Mouse (Mus musculus) small intestine, adult 2 months (tissue): ENCODE data around the gene Trp53tg5. TPM values are rescaled to one million over a fixed set of nuclear protein-coding genes. Genes with fewer than 3 reads are reported as not detected.

ENCODE experiments used
- H3K27ac ChIP-seq: fragments of 200-500 bp; 2 replicates; pipeline ENCODE4 v1.5.1; 2012; ENCODE audit warnings: low read depth, low read length, control low read depth, inconsistent platforms; ENCODE audit not compliant: insufficient read depth
- H3K27me3 ChIP-seq: fragments of 200-500 bp; 2 replicates; pipeline ENCODE4 v1.6.1; 2012; ENCODE audit warnings: mild to moderate bottlenecking, moderate library complexity, low read length, inconsistent platforms; ENCODE audit not compliant: control insufficient read depth, insufficient read depth
- H3K36me3 ChIP-seq: fragments of 200-500 bp; 2 replicates; pipeline ENCODE4 v1.6.1; 2012; ENCODE audit warnings: mild to moderate bottlenecking, low read length, control low read depth, inconsistent platforms; ENCODE audit not compliant: control insufficient read depth, insufficient read depth
- H3K4me1 ChIP-seq: fragments of 200-500 bp; 2 replicates; pipeline ENCODE4 v1.6.1; 2012; ENCODE audit warnings: low read length, inconsistent platforms, mixed read lengths; ENCODE audit not compliant: control insufficient read depth, insufficient read depth, insufficient read length
- H3K4me3 ChIP-seq: fragments of 200-500 bp; 2 replicates; pipeline ENCODE4 v1.5.1; 2012; ENCODE audit warnings: low read depth, mild to moderate bottlenecking, control low read depth, inconsistent platforms, low read length, moderate library complexity
- CTCF ChIP-seq: fragments of 200-500 bp; IDR thresholded peaks from 2 replicates; pipeline ENCODE4 v1.5.1; 2012; ENCODE audit warnings: low read depth, mild to moderate bottlenecking, control low read depth, inconsistent platforms, low read length, moderate library complexity, mixed read lengths; ENCODE audit not compliant: insufficient replicate concordance, insufficient read length; ENCODE audit errors: extremely low read depth
- POLR2A ChIP-seq: fragments of 200-500 bp; IDR thresholded peaks from 2 replicates; pipeline ENCODE4 v1.6.1; 2012; ENCODE audit warnings: low read depth, mild to moderate bottlenecking, control low read depth, inconsistent platforms, low read length, moderate library complexity
- WGBS: fragments of 180-500 bp; shearing (Covaris S2); methylation state at CpG from one replicate; pipeline ENCODE4 v1.1.7; 2018; 5-methylcytosine and 5-hydroxymethylcytosine counted together
- polyA plus RNA-seq: library from polyadenylated mRNA; depleted of rRNA; stranded (reverse); fragments of >200 nt; gene quantifications from 2 replicates; pipeline ENCODE4 v1.2.3, GENCODE M21; 2012

The Trp53tg5 gene
- polyA plus RNA-seq, 1 experiment = not detected

GRCm38 (mm10) chr2:164436961-164437360 is 36.6 kb downstream of the Trp53tg5 start:
- Histone ChIP-seq H3K4me3 (peak overlapping the region; percentile 31), H3K27ac (peak overlapping the region; percentile 98), H3K4me1 (peaks cover 64% of the 10 kb centered on the region), H3K36me3 (peaks cover 6% of the 10 kb centered on the region; the same call in 1 of the 2 replicates), H3K27me3 (no peaks in the 10 kb centered on the region)
- TF ChIP-seq POLR2A (peak; percentile 25; the same call in 1 of the 2 replicates), CTCF (no peak)
- WGBS = 24% methylated on average over 3 of the region's 3 CpGs

DNA sequence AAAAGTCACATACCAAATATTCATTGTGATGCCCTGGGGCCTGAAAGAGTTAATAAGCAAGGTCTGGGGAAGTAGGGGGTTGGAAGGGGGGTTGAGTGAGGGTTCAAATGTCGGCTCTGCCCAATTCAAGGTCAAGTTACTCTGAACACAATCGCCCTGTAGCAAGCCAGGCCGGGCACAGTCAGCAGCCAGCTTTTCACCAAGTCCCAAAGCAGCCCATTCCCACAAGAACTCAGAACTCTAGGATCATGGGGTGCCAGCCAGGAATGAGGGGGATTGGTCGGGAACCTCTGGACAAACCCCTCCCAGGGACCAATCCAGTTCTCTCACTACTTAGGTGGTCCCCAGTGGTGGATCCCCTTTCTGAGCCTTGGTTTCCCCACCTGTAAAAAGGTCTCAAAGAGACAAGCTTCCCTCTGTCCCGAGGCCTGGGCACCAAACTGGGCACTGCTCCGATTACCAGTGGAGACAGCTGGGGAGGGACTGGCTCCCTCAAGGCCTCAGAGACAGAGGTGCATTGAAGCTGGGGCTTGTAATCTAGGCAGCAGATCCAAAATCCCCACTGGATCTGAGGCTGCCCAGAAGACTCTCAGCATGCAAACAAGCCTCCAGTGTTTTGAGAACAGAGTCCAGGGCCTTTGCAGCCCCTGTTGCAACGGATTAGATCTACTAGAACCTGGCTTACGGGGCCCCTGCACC is 37.2 kb downstream of the Trp53tg5 start:
- peak overlapping the region; percentile 98 for H3K27ac ChIP-seq
- 15% methylated on average over 8 of the region's 8 CpGs for WGBS
- H3K4me1 ChIP-seq = peaks cover 66% of the 10 kb centered on the region
- TF ChIP-seq CTCF = no peak
- TF ChIP-seq POLR2A = no peak
- peak overlapping the region; percentile 31 for H3K4me3 ChIP-seq
- no peaks in the 10 kb centered on the region for H3K27me3 ChIP-seq
- peaks cover 6% of the 10 kb centered on the region; the same call in 1 of the 2 replicates for H3K36me3 ChIP-seq

- H3K36me3 ChIP-seq = peaks cover 12% of the 10 kb centered on the region; the same call in 1 of the 2 replicates
- no peaks in the 10 kb centered on the region for H3K27me3 ChIP-seq
- peak overlapping the region; percentile 98 for H3K27ac ChIP-seq
- no peak for TF ChIP-seq POLR2A
- no peak for TF ChIP-seq CTCF
- 13% methylated on average over 5 of the region's 5 CpGs for WGBS
- peak overlapping the region; percentile 21; the same call in 1 of the 2 replicates for H3K4me3 ChIP-seq
- peaks cover 66% of the 10 kb centered on the region for H3K4me1 ChIP-seq
Observed at GRCm38 (mm10) chr2:164435216-164436090, 38.1 kb downstream of the Trp53tg5 start.

- Histone ChIP-seq H3K4me1 (peaks cover 59% of the 10 kb centered on the region), H3K4me3 (peak overlapping the region; percentile 29), H3K27ac (peak overlapping the region; percentile 98), H3K36me3 (peaks cover 17% of the 10 kb centered on the region), H3K27me3 (no peaks in the 10 kb centered on the region)
- 14% methylated on average over 3 of the region's 3 CpGs for WGBS
- TF ChIP-seq CTCF (no peak), POLR2A (no peak)
Observed at GRCm38 (mm10) chr2:164434681-164435080, 38.8 kb downstream of the Trp53tg5 start.

- peak overlapping the region; percentile 98 for H3K27ac ChIP-seq
- 28% methylated on average over 9 of the region's 9 CpGs for WGBS
- no peaks in the 10 kb centered on the region for H3K27me3 ChIP-seq
- peaks cover 27% of the 10 kb centered on the region for H3K36me3 ChIP-seq
- H3K4me3 ChIP-seq = peak overlapping the region; percentile 34
- no peak for TF ChIP-seq POLR2A
- TF ChIP-seq CTCF = no peak
- peaks cover 54% of the 10 kb centered on the region for H3K4me1 ChIP-seq
Observed at GRCm38 (mm10) chr2:164433278-164433895, 40.1 kb downstream of the Trp53tg5 start.

DNA sequence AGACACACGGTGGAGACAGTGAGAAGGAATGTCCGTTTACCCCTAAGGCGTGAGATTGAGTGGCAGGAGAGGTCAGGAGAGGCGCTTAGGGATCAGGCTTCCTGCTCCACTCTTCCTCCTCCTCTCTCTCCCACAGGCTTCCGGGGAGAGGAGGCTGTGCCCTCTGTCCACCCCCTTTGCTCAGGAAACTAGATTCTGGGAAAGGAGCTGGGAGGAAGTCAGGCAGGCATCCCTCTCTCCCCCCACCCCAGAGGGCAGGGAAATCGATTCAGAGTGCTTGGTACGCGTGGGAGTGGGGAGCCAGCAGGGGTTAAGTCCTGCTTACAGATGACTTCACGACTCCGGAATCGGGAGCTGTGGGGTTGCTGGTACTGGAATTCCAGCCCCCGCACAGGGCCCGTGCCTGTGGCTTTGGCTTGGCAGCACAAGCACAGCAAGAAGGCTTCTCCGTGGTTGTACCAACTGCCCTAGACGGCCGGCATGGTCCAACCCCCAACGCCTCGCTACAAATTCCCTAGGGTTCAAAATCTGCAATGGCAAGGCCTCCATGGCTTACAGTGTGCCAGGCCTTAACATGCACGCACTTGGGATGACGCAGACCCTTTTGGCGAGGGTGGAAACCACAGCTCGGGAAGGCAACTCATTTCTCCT is 40.9 kb downstream of the Trp53tg5 start:
- peaks cover 34% of the 10 kb centered on the region for H3K36me3 ChIP-seq
- TF ChIP-seq POLR2A (no peak), CTCF (no peak)
- H3K4me3 ChIP-seq = peak overlapping the region; percentile 34
- H3K27me3 ChIP-seq = no peaks in the 10 kb centered on the region
- H3K27ac ChIP-seq = peak overlapping the region; percentile 98
- H3K4me1 ChIP-seq = peaks cover 50% of the 10 kb centered on the region
- 11% methylated on average over 22 of the region's 22 CpGs for WGBS
